Mouse (Mus musculus): ENCODE data around the gene Plekhb2. TPM values are rescaled to one million over a fixed set of nuclear protein-coding genes. Genes with fewer than 3 reads are reported as not detected.

The Plekhb2 gene
- polyA plus RNA-seq, 1 experiment from 2014 or later = 10.1 TPM

GRCm38 (mm10) chr1:34850343-34851136 is 764 bp downstream of the Plekhb2 start:
- Histone ChIP-seq H3K36me3 (replicated peaks; ENCODE audit: insufficient read depth, low read length) (no peaks in the 10 kb centered on the region), H3K4me1 (ENCODE audit: insufficient read depth) (peaks cover 10% of the 10 kb centered on the region), H3K9ac (replicated peaks) (peak overlapping the region; percentile 74; the same call in 1 of the 2 replicates), H3K4me2 (ENCODE audit: low read depth, low read length) (peak overlapping the region; percentile 89), H3K4me3 (ENCODE audit: low read depth, low read length) (peak overlapping the region; percentile 61), H3K9me3 (ENCODE audit: low read length) (no peaks in the 10 kb centered on the region), H3K27ac (ENCODE audit: low read depth) (no peak overlapping the region), H3K27me3 (ENCODE audit: insufficient read depth, low read length) (no peaks in the 10 kb centered on the region)
- ATAC-seq (peak; percentile 45; the same call in 1 of the 2 replicates), DNase-seq (no peak)
- TF ChIP-seq EP300 (IDR thresholded peaks at IDR 0.05; ENCODE audit: low read depth) = no peak
- TF ChIP-seq CTCF (IDR thresholded peaks at IDR 0.05; ENCODE audit: low read depth) = no peak
- WGBS (ENCODE audit: insufficient replicate concordance) = 42% methylated on average over 11 of the region's 11 CpGs

GRCm38 (mm10) chr1:34851562-34851961 is 1.8 kb downstream of the Plekhb2 start:
- H3K27ac ChIP-seq (ENCODE audit: low read depth) = no peak overlapping the region
- WGBS (ENCODE audit: insufficient replicate concordance) = 21% methylated on average over 6 of the region's 6 CpGs
- peak overlapping the region; percentile 89 for H3K4me2 ChIP-seq (ENCODE audit: low read depth, low read length)
- TF ChIP-seq CTCF (IDR thresholded peaks at IDR 0.05; ENCODE audit: low read depth) (no peak), EP300 (IDR thresholded peaks at IDR 0.05; ENCODE audit: low read depth) (no peak)
- DNase-seq (peak; percentile 19), ATAC-seq (no peak)
- H3K4me3 ChIP-seq (ENCODE audit: low read depth, low read length) = no peak overlapping the region
- H3K27me3 ChIP-seq (ENCODE audit: insufficient read depth, low read length) = no peaks in the 10 kb centered on the region
- no peaks in the 10 kb centered on the region for H3K36me3 ChIP-seq (replicated peaks; ENCODE audit: insufficient read depth, low read length)
- H3K9ac ChIP-seq (replicated peaks) = no peak overlapping the region; the same call in 1 of the 2 replicates
- H3K4me1 ChIP-seq (ENCODE audit: insufficient read depth) = peaks cover 10% of the 10 kb centered on the region
- no peaks in the 10 kb centered on the region for H3K9me3 ChIP-seq (ENCODE audit: low read length)

DNA sequence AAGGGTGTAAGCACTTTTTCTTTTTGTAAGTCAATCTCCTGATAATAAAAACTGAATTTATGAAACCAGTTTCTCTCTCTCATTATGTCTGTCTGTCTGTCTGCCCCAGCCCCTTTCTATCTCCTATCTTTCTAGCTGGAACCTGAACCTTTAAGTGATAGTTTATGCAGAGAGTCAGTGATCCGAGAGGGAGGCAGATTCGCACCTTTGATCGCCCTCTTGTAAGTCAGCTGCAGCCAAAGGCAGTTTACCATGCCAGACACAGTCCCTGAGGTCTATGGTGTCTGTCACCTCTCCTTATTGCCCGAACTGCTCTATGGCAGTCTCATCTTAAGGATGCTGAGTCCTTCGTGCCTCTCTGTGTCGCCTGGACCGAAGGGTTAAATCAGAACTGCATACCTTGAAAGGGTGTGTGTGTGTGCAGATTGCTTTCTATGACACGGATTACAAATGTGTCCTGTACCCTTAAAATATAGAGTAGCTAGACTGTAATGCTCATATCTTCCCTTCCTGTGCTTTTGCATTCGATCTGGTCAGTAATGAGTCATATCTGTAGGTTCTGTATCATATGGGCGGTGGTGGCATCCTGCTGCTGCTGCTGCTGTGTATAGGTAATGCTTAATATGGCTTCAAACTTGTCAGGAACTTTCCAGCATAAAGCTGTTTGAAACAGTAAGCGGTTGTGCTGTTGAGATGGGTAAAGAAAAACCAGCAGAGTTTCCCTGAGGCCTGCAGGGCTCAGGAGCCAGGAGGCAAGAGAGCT is 2.5 kb downstream of the Plekhb2 start:
- Histone ChIP-seq H3K27ac (ENCODE audit: low read depth) (no peak overlapping the region), H3K4me3 (ENCODE audit: low read depth, low read length) (no peak overlapping the region), H3K4me2 (ENCODE audit: low read depth, low read length) (no peak overlapping the region), H3K4me1 (ENCODE audit: insufficient read depth) (peaks cover 10% of the 10 kb centered on the region), H3K36me3 (replicated peaks; ENCODE audit: insufficient read depth, low read length) (no peaks in the 10 kb centered on the region), H3K9ac (replicated peaks) (no peak overlapping the region), H3K9me3 (ENCODE audit: low read length) (no peaks in the 10 kb centered on the region), H3K27me3 (ENCODE audit: insufficient read depth, low read length) (no peaks in the 10 kb centered on the region)
- ATAC-seq (no peak), DNase-seq (no peak)
- TF ChIP-seq CTCF (IDR thresholded peaks at IDR 0.05; ENCODE audit: low read depth) (no peak), EP300 (IDR thresholded peaks at IDR 0.05; ENCODE audit: low read depth) (no peak)
- 76% methylated on average over 11 of the region's 11 CpGs for WGBS (ENCODE audit: insufficient replicate concordance)

DNA sequence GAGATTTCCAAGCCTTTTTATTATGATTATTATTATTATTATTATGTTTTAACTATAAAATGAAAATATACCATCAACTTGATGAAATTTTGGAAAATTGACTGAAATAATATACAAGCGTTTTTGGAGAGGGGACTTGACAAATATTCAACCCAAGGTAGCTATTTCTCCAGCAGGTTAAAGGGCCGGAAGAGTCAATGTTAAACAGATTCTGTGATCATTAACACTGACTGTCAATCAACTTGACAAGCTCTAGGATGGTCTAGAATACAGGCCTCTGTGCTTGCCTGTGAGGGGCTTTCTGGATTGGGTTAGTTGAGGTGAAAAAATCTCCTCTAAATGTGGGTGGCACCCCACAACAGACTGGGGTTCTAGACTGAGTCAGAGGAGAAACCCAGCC is 4.0 kb downstream of the Plekhb2 start:
- DNase-seq (no peak), ATAC-seq (no peak)
- no peak overlapping the region for H3K9ac ChIP-seq (replicated peaks)
- no peaks in the 10 kb centered on the region for H3K36me3 ChIP-seq (replicated peaks; ENCODE audit: insufficient read depth, low read length)
- no peak overlapping the region for H3K4me2 ChIP-seq (ENCODE audit: low read depth, low read length)
- H3K9me3 ChIP-seq (ENCODE audit: low read length) = no peaks in the 10 kb centered on the region
- H3K4me3 ChIP-seq (ENCODE audit: low read depth, low read length) = no peak overlapping the region
- 83% methylated on average over 2 of the region's 2 CpGs for WGBS (ENCODE audit: insufficient replicate concordance)
- no peaks in the 10 kb centered on the region for H3K27me3 ChIP-seq (ENCODE audit: insufficient read depth, low read length)
- H3K4me1 ChIP-seq (ENCODE audit: insufficient read depth) = peaks cover 10% of the 10 kb centered on the region
- H3K27ac ChIP-seq (ENCODE audit: low read depth) = no peak overlapping the region
- no peak for TF ChIP-seq CTCF (IDR thresholded peaks at IDR 0.05; ENCODE audit: low read depth)
- TF ChIP-seq EP300 (IDR thresholded peaks at IDR 0.05; ENCODE audit: low read depth) = no peak

DNA sequence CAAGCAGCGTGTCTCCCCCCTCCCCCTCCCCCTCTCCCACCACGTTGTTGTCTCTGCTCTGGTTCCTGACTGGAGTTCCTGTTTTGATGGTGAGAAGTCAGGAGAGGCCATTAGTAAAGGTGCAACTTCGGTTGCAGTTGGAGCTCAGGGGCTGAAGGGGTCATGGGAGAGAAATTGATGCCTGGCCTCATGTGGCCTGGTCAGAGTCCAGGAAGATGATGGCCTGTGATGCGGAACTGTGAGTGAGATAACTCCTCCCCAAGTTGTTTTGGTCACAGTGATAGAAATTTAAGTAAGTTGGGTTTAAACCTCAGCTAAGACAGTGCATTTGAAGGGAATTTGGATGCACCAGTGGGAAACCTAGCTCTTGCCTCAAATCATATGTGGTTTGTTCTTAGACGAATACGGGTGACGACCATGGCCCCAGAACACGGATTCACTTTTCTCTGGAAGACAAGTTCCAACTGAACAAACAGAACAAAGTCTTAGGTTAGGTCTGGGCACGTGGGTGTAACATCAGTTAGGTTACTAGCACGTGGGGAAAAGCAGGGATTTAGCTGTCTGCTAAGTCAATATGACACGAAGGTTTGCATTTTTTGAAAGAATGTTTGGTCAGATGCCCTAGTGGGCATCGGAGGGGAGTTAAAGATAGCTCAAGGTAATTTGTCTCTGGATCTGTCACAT is 5.4 kb downstream of the Plekhb2 start:
- 67% methylated on average over 12 of the region's 12 CpGs for WGBS (ENCODE audit: insufficient replicate concordance)

DNA sequence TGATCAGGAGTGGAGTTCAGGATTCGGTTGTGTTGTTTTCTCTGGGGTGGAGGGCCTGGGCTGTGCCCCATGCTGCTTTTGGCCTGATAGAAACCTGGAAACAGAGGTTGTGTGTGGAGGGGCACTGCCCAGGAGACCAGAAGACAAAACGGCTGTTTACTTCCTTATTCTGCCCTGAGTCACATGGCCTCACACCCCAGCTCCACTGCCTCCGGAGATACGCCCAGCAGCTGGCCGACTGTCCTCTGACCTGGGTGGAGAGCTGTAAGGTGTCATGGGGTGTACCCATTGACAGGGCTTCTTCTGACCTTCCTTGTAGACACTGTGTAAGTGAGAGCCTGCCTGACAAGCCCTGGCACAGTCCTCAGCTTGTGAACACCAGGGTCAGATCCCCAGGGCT is 8.9 kb downstream of the Plekhb2 start:
- Histone ChIP-seq H3K9ac (replicated peaks) (no peak overlapping the region), H3K4me1 (ENCODE audit: insufficient read depth) (no peaks in the 10 kb centered on the region), H3K27ac (ENCODE audit: low read depth) (0 out of 2 replicates have a peak overlapping the region, but pooled peaks have one; percentile 6), H3K4me2 (ENCODE audit: low read depth, low read length) (no peak overlapping the region), H3K4me3 (ENCODE audit: low read depth, low read length) (no peak overlapping the region), H3K27me3 (ENCODE audit: insufficient read depth, low read length) (no peaks in the 10 kb centered on the region), H3K36me3 (replicated peaks; ENCODE audit: insufficient read depth, low read length) (no peaks in the 10 kb centered on the region), H3K9me3 (ENCODE audit: low read length) (no peaks in the 10 kb centered on the region)
- WGBS (ENCODE audit: insufficient replicate concordance) = 26% methylated on average over 5 of the region's 5 CpGs
- TF ChIP-seq EP300 (IDR thresholded peaks at IDR 0.05; ENCODE audit: low read depth) (no peak), CTCF (IDR thresholded peaks at IDR 0.05; ENCODE audit: low read depth) (no peak)
- peak; percentile 36; the same call in 1 of the 2 replicates for ATAC-seq
- peak; percentile 18 for DNase-seq

More for the DNA sequence above, 5.4 kb downstream of the Plekhb2 start:
- H3K27me3 ChIP-seq (ENCODE audit: insufficient read depth, low read length) = no peaks in the 10 kb centered on the region
- no peak overlapping the region for H3K9ac ChIP-seq (replicated peaks)
- DNase-seq = no peak
- no peak for TF ChIP-seq CTCF (IDR thresholded peaks at IDR 0.05; ENCODE audit: low read depth)
- no peak for TF ChIP-seq EP300 (IDR thresholded peaks at IDR 0.05; ENCODE audit: low read depth)
- no peak overlapping the region for H3K27ac ChIP-seq (ENCODE audit: low read depth)
- no peak overlapping the region for H3K4me2 ChIP-seq (ENCODE audit: low read depth, low read length)
- no peak for ATAC-seq
- peaks cover 2% of the 10 kb centered on the region; the same call in 1 of the 2 replicates for H3K4me1 ChIP-seq (ENCODE audit: insufficient read depth)
- H3K9me3 ChIP-seq (ENCODE audit: low read length) = no peaks in the 10 kb centered on the region
- no peaks in the 10 kb centered on the region for H3K36me3 ChIP-seq (replicated peaks; ENCODE audit: insufficient read depth, low read length)
- no peak overlapping the region for H3K4me3 ChIP-seq (ENCODE audit: low read depth, low read length)

Measured in liver, postnatal 0 days (tissue).